Mouse (Mus musculus): ENCODE measurements around the gene Dab2ip.

DNA sequence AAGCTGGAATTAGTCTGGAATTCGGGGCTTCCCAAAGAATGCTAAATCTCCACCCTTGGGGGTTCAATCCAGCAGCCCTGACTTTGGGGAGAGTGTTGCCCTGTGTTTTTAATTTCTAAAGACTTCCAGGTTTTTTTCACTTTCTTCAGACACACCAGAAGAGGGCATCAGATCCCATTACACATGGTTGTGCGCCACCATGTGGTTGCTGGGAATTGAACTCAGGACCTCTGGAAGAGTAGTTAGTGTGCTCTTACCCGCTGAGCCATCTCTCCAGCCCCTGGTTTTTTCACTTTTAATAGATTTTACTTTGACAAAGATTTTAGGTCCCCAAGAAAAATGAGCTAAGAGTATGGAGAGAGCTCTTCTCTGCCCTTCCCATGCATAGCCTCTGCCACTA lies 43.6 kb downstream of the Dab2ip start:
- no peak for TF ChIP-seq POLR2A (IDR thresholded peaks at IDR 0.05; ENCODE audit: borderline replicate concordance, control insufficient read depth, low read depth, low read length)
- no peak for TF ChIP-seq CTCF (IDR thresholded peaks at IDR 0.05; ENCODE audit: control insufficient read depth, insufficient read depth, low read length)
